Mouse (Mus musculus) Patski (cell line): ENCODE data around the gene Gata2. TPM values are rescaled to one million over a fixed set of nuclear protein-coding genes. Genes with fewer than 3 reads are reported as not detected.

Experiments
- ATAC-seq: fragments of 100-300 bp; one replicate; pipeline ENCODE4 v1.8.0; 2021
- CTCF ChIA-PET: fragments of 350-600 bp; sonication (Branson Sonifier 250); formaldehyde crosslinking; loops from one replicate; lab custom pipeline; 2022; ENCODE audit warnings: inconsistent platforms; lab: Charles Lee
- POLR2A ChIA-PET: fragments of 350-600 bp; sonication (Branson Sonifier 250); formaldehyde crosslinking; loops from one replicate; lab custom pipeline; 2022; ENCODE audit warnings: antibody characterized with exemption, inconsistent platforms; lab: Charles Lee
- DNase-seq: peaks from one replicate; pipeline ENCODE4 v3.0.0-alpha.2; 2011; ENCODE audit warnings: low read depth, low spot score
- H3K27me3 ChIP-seq: fragments of 371-371 bp; one replicate; pipeline ENCODE4 v1.5.1; 2021
- CTCF ChIP-seq: fragments of 100-300 bp; IDR thresholded peaks from one replicate; pipeline ENCODE4 v1.5.1; 2021
- in situ Hi-C: fragments of 300-500 bp; cut with MboI; formaldehyde crosslinking; loops from 3 replicates; pipeline ENCODE4 v1.11.1; 2018; ENCODE audit warnings: low pct_unique_long_range_greater_than_20kb, mixed read lengths
- polyA plus RNA-seq: library from polyadenylated mRNA; unstranded; gene quantifications from one replicate; pipeline ENCODE4 v1.2.3, GENCODE M21; 2021

The Gata2 gene
- polyA plus RNA-seq, 1 experiment from 2014 or later = 6.2 TPM

DNA sequence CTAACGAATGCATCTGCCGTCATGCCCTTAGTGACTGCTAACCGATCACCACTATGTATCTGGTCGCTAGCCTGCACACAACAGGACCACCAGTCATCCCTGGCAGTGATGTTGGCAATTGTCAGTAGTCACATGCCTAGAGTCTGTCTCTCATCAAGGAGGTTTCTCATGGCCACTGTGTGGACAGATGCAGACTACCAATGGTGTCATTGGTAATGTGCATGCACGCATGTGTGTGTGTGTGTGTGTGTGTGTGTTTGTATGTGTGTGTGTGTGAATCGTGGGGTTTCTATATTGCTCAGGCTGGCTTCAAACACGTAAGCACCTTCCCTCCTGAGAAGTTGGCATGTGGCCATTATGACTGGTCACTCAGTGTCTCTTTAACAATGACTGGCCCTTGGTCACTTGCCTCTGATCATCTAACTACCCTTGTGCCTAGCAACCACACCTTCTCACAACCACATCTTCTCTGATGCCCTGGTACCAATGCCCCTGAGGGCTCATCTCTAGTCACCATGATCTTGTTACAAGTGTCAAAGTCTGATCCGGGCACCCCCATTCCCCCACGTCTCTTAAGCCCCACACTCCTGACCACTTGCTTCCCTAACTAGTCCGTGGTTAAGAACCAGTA lies 13.8 kb downstream of the Gata2 start:
- no peak for TF ChIP-seq CTCF
- POLR2A ChIA-PET = no interaction called here
- H3K27me3 ChIP-seq = no peaks in the 10 kb centered on the region
- in situ Hi-C loops = no loop called here
- no peak for ATAC-seq
- CTCF ChIA-PET = no interaction called here
- DNase-seq = no peak

DNA sequence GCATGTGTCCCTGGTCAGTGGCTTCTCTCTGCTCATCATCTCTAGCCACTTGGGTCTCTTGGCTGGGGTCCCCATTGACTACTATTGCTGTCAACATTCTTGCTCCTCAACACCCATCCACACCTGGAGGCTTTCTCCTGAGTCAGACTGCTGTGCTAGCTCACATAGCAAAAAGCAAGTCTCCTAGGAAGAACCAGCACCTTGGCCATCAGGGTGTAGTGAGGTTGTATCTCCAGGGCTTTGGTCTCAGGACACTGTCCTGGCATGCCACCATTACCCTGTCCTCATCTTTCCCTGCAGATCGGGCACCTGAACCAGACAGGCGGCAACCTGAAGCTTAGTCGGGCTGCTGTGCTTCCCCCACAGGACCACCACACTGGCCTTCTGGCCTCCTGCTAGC lies 14.6 kb downstream of the Gata2 start:
- H3K27me3 ChIP-seq = no peaks in the 10 kb centered on the region
- DNase-seq = no peak
- POLR2A ChIA-PET = interaction anchor here (0.6 kb wide), 1 partner anchor 1437 kb away, joined by 3 read pairs; no protein-coding TSS in a partner anchor
- ATAC-seq = no peak
- in situ Hi-C loops = no loop called here
- TF ChIP-seq CTCF = no peak
- CTCF ChIA-PET = no interaction called here

DNA sequence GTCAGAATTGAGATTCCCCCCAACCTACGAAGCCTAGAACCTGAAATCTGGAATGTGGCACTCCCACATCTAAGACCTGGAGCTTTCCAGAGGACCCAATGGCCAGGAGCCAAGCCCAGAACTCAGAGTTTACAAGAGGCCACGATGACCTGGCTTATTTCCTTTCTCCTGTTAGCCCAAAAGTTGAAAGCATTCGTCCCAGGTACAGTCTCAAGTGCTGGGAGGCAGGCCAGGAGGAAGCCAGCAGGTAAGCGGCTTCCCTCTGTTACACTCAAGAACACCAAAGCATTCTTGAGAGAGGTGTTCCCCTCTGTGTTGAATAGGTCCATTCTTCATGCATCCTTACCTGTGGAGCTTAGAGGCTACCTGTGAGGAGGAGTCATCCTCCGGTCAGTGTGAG lies 15.8 kb downstream of the Gata2 start:
- H3K27me3 ChIP-seq = no peaks in the 10 kb centered on the region
- ATAC-seq = no peak

DNA sequence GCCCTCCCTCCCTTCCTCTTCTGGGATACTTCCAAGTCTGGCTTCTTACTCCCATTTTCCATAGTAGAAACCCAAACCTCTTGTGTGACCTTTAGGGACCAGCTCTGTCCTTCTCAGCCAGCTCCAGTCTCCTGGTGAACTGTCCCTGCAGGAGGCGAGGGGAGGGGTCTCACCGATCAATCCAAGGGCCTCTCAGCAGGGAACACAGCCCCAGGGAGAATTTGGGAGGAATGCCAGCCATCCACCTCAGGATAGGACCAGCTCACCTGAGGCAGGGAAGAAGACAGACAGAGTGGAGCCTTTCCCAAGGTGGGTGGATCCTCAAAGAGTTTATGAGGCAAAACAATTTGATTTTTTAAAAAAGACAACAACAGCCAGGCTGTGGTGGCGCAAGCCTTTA lies 16.5 kb downstream of the Gata2 start:
- ChIA-PET POLR2A (no interaction called here), CTCF (no interaction called here)
- ATAC-seq (no peak), DNase-seq (no peak)
- TF ChIP-seq CTCF = no peak
- no peaks in the 10 kb centered on the region for H3K27me3 ChIP-seq
- in situ Hi-C loops = no loop called here

More for the DNA sequence above, 15.8 kb downstream of the Gata2 start:
- ChIA-PET CTCF (no interaction called here), POLR2A (no interaction called here)
- in situ Hi-C loops = no loop called here
- DNase-seq = no peak
- no peak for TF ChIP-seq CTCF

DNA sequence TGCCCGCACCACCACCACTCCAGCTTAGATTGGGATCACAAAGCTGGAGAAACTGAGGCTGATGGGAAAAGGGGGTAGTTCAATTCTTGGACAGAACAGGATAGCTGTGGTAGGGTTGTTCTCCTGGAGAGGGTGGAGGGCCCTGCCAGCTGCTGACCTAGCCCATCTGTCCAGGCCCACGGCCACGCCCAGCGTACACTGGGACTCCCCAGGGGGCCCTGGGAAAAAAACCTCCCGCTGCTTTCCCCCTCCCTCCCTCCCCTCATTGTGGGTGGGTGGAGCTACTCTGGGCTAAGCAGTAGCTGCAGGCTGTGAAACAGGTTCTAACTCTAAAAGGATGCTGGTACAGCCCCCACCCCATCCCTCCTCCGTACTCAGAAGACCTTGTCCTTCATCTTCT lies 22.1 kb downstream of the Gata2 start:
- ATAC-seq = no peak
- CTCF ChIA-PET = no interaction called here
- POLR2A ChIA-PET = no interaction called here
- no peaks in the 10 kb centered on the region for H3K27me3 ChIP-seq
- no peak for DNase-seq
- TF ChIP-seq CTCF = no peak
- in situ Hi-C loops = no loop called here

DNA sequence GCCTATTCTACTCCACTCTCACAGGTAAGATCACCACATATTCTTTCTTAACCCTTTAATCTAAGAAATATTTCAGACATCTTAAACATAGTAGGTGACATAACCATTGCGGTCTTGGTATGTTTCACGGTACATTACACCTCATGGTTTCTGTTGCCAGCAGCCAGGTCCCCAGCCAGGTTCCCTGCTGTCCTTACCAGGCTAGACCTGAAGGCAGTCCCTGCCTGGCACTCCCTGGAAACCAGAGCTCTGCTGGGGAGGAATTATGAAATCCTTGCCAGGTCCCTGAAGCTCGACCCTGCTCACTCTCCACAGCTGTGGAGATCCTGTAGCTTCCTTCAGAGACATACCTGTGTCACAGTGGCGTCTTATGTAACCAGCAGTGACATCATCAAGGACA lies 22.5 kb downstream of the Gata2 start:
- TF ChIP-seq CTCF = no peak
- no peaks in the 10 kb centered on the region for H3K27me3 ChIP-seq
- ChIA-PET CTCF (no interaction called here), POLR2A (no interaction called here)
- ATAC-seq (peak; percentile 75), DNase-seq (peak; percentile 57)
- in situ Hi-C loops = no loop called here

DNA sequence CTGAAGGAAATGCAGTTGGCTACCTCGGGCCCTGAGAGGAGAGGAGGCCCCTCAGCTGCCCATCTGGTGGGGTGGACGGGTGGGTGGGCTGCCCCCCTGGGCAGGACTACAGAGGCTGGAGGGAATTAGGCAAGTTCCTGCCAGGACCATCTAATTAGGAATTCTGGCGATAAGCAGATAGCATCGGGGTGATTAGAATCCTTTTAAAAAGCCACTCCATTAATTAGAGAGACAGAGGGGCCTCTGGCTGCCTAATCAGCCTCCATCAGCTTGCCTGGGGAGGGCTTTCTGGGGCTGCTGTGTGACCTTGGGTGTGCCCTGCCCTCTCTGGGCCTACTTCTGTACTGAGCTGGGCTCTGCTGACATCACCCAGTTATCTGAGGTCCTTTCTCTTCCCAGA lies 25.4 kb downstream of the Gata2 start:
- H3K27me3 ChIP-seq = no peaks in the 10 kb centered on the region
- in situ Hi-C loops = no loop called here
- ChIA-PET CTCF (no interaction called here), POLR2A (no interaction called here)
- DNase-seq (no peak), ATAC-seq (no peak)
- no peak for TF ChIP-seq CTCF

DNA sequence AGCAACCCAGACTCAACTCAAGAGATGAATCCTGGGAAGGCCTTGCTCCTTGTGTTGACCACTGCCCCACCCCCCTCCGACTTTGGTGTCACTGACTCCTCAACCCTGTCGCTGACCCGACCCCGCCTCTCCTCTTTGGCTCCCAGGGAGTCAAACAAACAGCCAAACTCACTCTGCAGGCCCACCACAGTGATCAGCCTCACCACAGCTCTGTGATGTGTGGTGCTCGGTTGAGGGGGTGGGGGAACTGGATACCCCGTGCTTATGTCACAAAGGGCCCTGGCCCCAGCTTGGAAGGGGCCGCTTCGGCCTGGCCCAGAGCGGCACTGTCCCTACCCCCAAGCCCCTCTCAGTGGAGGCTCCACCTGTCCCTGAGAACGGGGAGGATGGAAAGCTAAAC lies 28.3 kb downstream of the Gata2 start, which contains the start of gene Dnajb8:
TSS of gene Dnajb8 (plus strand) at position 301 of the 400 bp plus-strand sequence.
- in situ Hi-C loops = no loop called here
- ChIA-PET POLR2A (no interaction called here), CTCF (no interaction called here)
- TF ChIP-seq CTCF = no peak
- no peaks in the 10 kb centered on the region for H3K27me3 ChIP-seq
- DNase-seq (no peak), ATAC-seq (no peak)

DNA sequence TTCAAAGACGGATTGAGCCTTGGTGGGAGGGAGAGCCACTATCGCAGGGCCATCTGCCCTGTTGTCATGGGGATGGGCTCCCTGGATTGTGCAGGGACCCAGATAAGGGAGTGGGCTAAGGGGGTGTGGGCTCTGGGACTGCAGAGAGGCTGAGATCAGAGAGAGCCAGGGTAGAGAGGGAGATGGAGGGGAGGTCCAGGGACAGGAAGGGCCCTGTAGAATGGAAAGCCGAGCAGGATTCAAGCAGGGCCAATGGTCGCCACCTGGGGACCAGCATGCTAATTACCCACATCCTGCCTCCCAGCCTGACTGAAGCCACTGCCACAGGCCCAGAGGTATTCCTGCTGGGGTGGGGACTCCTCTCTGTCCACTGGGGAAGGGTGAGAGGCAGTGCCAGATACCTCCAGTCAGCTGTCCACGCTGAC lies 32.9 kb downstream of the Gata2 start:
- TF ChIP-seq CTCF = no peak
- H3K27me3 ChIP-seq = peaks cover 7% of the 10 kb centered on the region
- in situ Hi-C loops = no loop called here
- ChIA-PET POLR2A (no interaction called here), CTCF (no interaction called here)
- DNase-seq (no peak), ATAC-seq (no peak)

DNA sequence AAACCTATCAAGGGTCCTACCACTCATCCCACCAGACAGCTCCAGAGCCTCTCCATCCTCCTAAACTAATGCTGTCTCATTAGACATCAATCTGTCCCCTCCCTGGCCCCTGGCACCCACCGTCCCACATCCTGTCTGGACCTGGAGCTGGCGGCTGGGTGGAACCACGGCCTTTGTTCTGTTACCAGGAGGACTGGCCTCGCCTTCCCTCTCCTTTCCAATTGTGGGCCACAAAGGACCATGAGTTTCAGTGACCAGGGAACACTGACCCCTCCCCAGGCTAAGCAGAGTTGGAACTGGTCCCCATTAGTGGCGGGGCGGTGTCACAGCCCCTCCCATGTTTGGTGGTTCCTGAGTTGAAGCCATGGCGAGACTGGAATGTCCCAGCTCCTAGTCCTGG lies 33.8 kb downstream of the Gata2 start:
- no peak for DNase-seq
- ChIA-PET CTCF (no interaction called here), POLR2A (no interaction called here)
- in situ Hi-C loops = no loop called here
- TF ChIP-seq CTCF = no peak
- ATAC-seq = no peak
- peaks cover 11% of the 10 kb centered on the region for H3K27me3 ChIP-seq

DNA sequence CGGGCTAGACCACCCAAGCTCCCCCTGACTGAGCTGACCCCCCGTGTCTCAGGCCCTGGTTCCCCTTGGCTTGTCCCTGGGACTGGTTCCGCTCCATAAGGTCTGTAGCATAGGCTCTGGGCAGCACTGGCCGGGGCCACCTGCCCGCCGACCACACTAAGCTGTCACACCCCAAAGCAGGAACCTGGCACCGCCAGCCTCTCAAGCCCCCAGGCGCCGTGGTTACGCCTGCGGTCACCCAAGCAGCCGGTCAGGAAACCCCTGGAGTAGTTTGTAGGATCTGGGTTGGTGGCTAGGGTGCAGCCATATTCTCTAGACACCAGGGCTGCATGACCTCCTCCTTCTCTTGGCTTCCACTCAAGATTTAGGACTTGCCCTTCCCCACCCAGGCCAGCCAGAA lies 35.5 kb downstream of the Gata2 start:
- CTCF ChIA-PET = no interaction called here

DNA sequence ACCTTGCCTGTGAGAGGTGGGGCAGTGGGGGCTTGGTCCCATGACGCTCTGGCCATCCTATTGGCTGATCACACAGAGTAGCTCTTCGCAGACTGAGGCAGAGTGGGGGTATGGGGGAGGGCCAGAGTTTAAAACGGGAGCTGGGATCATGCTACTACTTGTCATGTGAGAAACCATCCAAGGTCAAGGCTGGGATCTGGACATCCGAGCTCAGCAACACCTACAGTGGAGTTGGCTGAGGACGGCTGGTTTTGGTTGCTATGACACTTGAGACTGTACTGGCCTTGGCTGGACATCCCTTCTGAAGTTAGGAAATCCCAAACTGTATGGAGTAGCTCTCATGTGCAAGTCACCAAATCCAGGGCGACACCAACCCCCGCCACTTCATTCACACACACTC lies 38.1 kb downstream of the Gata2 start:
- peaks cover 32% of the 10 kb centered on the region for H3K27me3 ChIP-seq
- ATAC-seq (no peak), DNase-seq (no peak)
- in situ Hi-C loops = no loop called here
- ChIA-PET CTCF (no interaction called here), POLR2A (no interaction called here)
- no peak for TF ChIP-seq CTCF

More for the DNA sequence above, 35.5 kb downstream of the Gata2 start:
- peaks cover 19% of the 10 kb centered on the region for H3K27me3 ChIP-seq
- DNase-seq = no peak
- in situ Hi-C loops = no loop called here
- no peak for ATAC-seq
- POLR2A ChIA-PET = no interaction called here
- no peak for TF ChIP-seq CTCF
